Mouse (Mus musculus): ENCODE results near the gene Aox2.

GRCm38 (mm10) chr1:58382586-58383281, 104.6 kb downstream of the Aox2 start:
- TF ChIP-seq CTCF (IDR thresholded peaks at IDR 0.05; ENCODE audit: extremely low read depth, insufficient read depth, insufficient read length, insufficient replicate concordance), result no peak
- TF ChIP-seq POLR2A (IDR thresholded peaks at IDR 0.05; ENCODE audit: low read depth, low read length), result no peak
